Mouse (Mus musculus) heart, postnatal 0 days (tissue): ENCODE results near the gene Rps6ka5.

ENCODE experiments used
- CTCF ChIP-seq: IDR thresholded peaks from 2 replicates; pipeline ENCODE4 v1.5.1; 2016; ENCODE audit warnings: antibody characterized with exemption, control low read depth, low read depth
- EP300 ChIP-seq: IDR thresholded peaks from 2 replicates; pipeline ENCODE4 v1.6.1; 2016; ENCODE audit warnings: antibody characterized with exemption, low read depth

GRCm38 (mm10) chr12:100735156-100735555 is 8.4 kb upstream of the Rps6ka5 start:
- TF ChIP-seq CTCF, result no peak
- TF ChIP-seq EP300, result no peak
